8 mouse cellular contexts compared by ENCODE assay signal in the genomic region with DNA sequence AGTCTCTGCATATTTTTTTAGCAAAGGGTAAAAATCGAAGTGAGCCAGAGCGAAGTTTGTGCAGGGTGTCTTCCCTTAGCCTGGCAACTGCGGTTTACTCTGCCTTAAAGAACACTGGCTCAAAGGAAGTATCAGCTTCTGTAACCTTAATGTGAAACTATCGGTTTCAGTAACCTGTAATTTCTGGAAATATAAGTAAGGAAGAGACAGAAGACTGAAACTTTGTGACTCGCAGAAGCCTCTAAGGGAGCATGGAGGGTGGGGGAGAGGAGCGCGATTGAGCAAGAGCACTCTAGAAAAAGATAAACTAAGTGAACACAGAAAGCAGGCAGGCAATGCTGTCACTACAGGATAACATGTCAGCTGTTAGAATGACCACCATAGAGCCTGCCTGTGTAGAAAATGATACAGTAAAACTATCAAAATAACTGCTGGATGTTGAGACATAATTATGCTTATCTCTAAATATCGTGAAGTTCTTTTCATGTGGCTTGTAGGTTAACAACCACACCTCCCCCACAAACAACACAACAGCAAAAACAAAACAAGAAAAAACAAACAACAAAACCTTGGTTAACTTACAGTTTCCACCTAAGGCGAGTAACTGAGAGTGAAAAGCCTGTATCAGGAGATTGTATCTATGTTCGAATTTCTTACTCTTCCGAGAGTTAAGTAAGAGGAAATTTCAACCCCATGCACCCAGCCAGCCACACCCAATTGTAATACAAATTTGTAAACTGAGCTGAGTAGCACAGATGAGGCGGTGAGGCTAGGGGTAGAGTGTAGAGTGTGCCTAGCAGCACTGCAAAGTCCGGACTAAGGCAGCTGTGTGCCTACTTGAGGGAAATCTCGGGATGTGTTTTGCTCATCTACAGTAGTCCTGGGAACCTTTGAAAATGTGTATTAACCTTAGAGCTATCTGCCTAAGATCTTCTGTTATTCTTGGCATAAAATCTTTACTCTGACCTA. TPM values are rescaled to one million over a fixed set of nuclear protein-coding genes. Genes with fewer than 3 reads are reported as not detected.
A peak's percentile ranks its signal among the peaks of the same experiment; 100 is the strongest.
DNase-seq lines count a peak whose midpoint lies in the region; ATAC-seq and TF ChIP-seq lines count a peak whose summit lies in the region.

No protein-coding gene starts in this region.

- H3K4me1 ChIP-seq in brown adipose tissue, adult 24 weeks (ENCODE audit: control insufficient read depth, insufficient read depth, insufficient read length, low read length), result peaks cover 2% of the 10 kb centered on the region; the same call in 1 of the 2 replicates
- peaks cover 16% of the 10 kb centered on the region for H3K4me1 ChIP-seq in heart, embryonic 15.5 days (replicated peaks)
- H3K4me1 ChIP-seq in liver, embryonic 11.5 days (replicated peaks; ENCODE audit: control insufficient read depth, insufficient read depth, low read length), result peaks cover 10% of the 10 kb centered on the region; the same call in 1 of the 2 replicates

- DNase-seq in left cerebral cortex, adult 2 months (ENCODE audit: extremely low spot score in 1 of 2, low spot score in 2 of 2), result no peak
- DNase-seq in left cerebral cortex, adult 11 months (ENCODE audit: low spot score), result no peak
- no peak for DNase-seq in liver, embryonic 11.5 days (ENCODE audit: low spot score)
- DNase-seq in naive thymus-derived CD4-positive, alpha-beta T cell, adult 2 months (ENCODE audit: low read depth), result peak; percentile 44
- no peak for DNase-seq in frontal cortex, postnatal 36 days (ENCODE audit: low spot score in 2 of 2)
- DNase-seq in cerebellum, postnatal 14 days, result no peak

- H3K27me3 ChIP-seq in heart, embryonic 15.5 days, result no peaks in the 10 kb centered on the region
- no peaks in the 10 kb centered on the region for H3K27me3 ChIP-seq in liver, embryonic 11.5 days (replicated peaks; ENCODE audit: control insufficient read depth, insufficient read depth, low read length)

- ATAC-seq in heart, embryonic 15.5 days (replicated peaks; ENCODE audit: insufficient number of reproducible peaks, insufficient read depth, low FRiP score, low read depth), result peak; percentile 63; the same call in 1 of the 2 replicates
- peak; percentile 88 for ATAC-seq in liver, embryonic 11.5 days (replicated peaks; ENCODE audit: low FRiP score)

- intact Hi-C loops in left cerebral cortex, adult 2 months (cut with DNase I), result no loop called here

- peak overlapping the region; percentile 61 for H3K4me3 ChIP-seq in left cerebral cortex, adult 2 months
- H3K4me3 ChIP-seq in brown adipose tissue, adult 24 weeks (ENCODE audit: insufficient read depth, low read depth, low read length), result peak overlapping the region; percentile 89
- peak overlapping the region; percentile 67 for H3K4me3 ChIP-seq in heart, embryonic 15.5 days
- peak overlapping the region; percentile 67 for H3K4me3 ChIP-seq in liver, embryonic 11.5 days (ENCODE audit: low read depth, low read length)

- no peaks in the 10 kb centered on the region; the same call in 1 of the 2 replicates for H3K36me3 ChIP-seq in heart, embryonic 15.5 days
- no peaks in the 10 kb centered on the region for H3K36me3 ChIP-seq in liver, embryonic 11.5 days (ENCODE audit: control insufficient read depth, insufficient read depth, low read length)

- peak overlapping the region; percentile 87 for H3K27ac ChIP-seq in left cerebral cortex, adult 2 months
- H3K27ac ChIP-seq in brown adipose tissue, adult 24 weeks (replicated peaks; ENCODE audit: low read depth, low read length), result peak overlapping the region; percentile 68
- peak overlapping the region; percentile 94 for H3K27ac ChIP-seq in heart, embryonic 15.5 days
- H3K27ac ChIP-seq in liver, embryonic 11.5 days (ENCODE audit: low read depth, low read length), result peak overlapping the region; percentile 87

- no peak for TF ChIP-seq CTCF in left cerebral cortex, adult 2 months (IDR thresholded peaks at IDR 0.05)

- 10% methylated on average over 14 of the region's 14 CpGs for WGBS in heart, embryonic 15.5 days
- 12% methylated on average over 14 of the region's 14 CpGs for WGBS in liver, embryonic 11.5 days

- peak overlapping the region; percentile 65 for H3K9ac ChIP-seq in heart, embryonic 15.5 days
- peak overlapping the region; percentile 79 for H3K9ac ChIP-seq in liver, embryonic 11.5 days (ENCODE audit: low read depth, low read length)

- H3K9me3 ChIP-seq in heart, embryonic 15.5 days (replicated peaks), result no peaks in the 10 kb centered on the region
- no peaks in the 10 kb centered on the region for H3K9me3 ChIP-seq in liver, embryonic 11.5 days (ENCODE audit: control insufficient read depth, low read length)

- peak overlapping the region; percentile 65 for H3K4me2 ChIP-seq in heart, embryonic 15.5 days
- peak overlapping the region; percentile 69 for H3K4me2 ChIP-seq in liver, embryonic 11.5 days

RNA-seq across cellular contexts. Expression of gene Nqo2, which starts 0.9 kb away (rescaled TPM):
- total RNA-seq in left cerebral cortex, adult 2 months (2021), result 1 to 10 TPM; 5.0 to 7.6 TPM
- 33.8 and 34.4 TPM in 2 replicates for polyA plus RNA-seq in brown adipose tissue, adult 24 weeks (2012; ENCODE audit: insufficient read depth, insufficient read length, missing spikeins)
- 28.5 and 28.7 TPM in 2 replicates for polyA plus RNA-seq in heart, embryonic 15.5 days (2015; fragmentation: Nextera tagmentation; extraction: Ambion mirVana)
- polyA plus RNA-seq in liver, embryonic 11.5 days (2014; fragmentation: Nextera tagmentation; extraction: Ambion mirVana), result 35.7 and 36.5 TPM in 2 replicates

RNA-seq across cellular contexts. Expression of gene Ripk1, which starts 36.8 kb away (rescaled TPM):
- 1 to 10 TPM; 5.8 to 6.9 TPM for total RNA-seq in left cerebral cortex, adult 2 months (2021)
- polyA plus RNA-seq in brown adipose tissue, adult 24 weeks (2012; ENCODE audit: insufficient read depth, insufficient read length, missing spikeins), result 7.0 and 11.0 TPM in 2 replicates
- polyA plus RNA-seq in heart, embryonic 15.5 days (2015; fragmentation: Nextera tagmentation; extraction: Ambion mirVana), result 8.3 and 11.0 TPM in 2 replicates
- polyA plus RNA-seq in liver, embryonic 11.5 days (2014; fragmentation: Nextera tagmentation; extraction: Ambion mirVana), result 18.6 and 23.4 TPM in 2 replicates

RNA-seq across cellular contexts. Expression of gene Serpinb6a, which starts 37.3 kb away (rescaled TPM):
- 10 to 100 TPM; 31.9 to 37.3 TPM for total RNA-seq in left cerebral cortex, adult 2 months (2021)
- polyA plus RNA-seq in brown adipose tissue, adult 24 weeks (2012; ENCODE audit: insufficient read depth, insufficient read length, missing spikeins), result 60.1 and 80.3 TPM in 2 replicates
- 57.2 and 59.2 TPM in 2 replicates for polyA plus RNA-seq in heart, embryonic 15.5 days (2015; fragmentation: Nextera tagmentation; extraction: Ambion mirVana)
- 23.6 and 24.1 TPM in 2 replicates for polyA plus RNA-seq in liver, embryonic 11.5 days (2014; fragmentation: Nextera tagmentation; extraction: Ambion mirVana)

RNA-seq across cellular contexts. Expression of gene Serpinb6c, which starts 59.8 kb away (rescaled TPM):
- total RNA-seq in left cerebral cortex, adult 2 months (2021), result under 1 TPM; 0.37 to 0.70 TPM
- polyA plus RNA-seq in brown adipose tissue, adult 24 weeks (2012; ENCODE audit: insufficient read depth, insufficient read length, missing spikeins), result not detected in 2 replicates
- not detected in 2 replicates for polyA plus RNA-seq in heart, embryonic 15.5 days (2015; fragmentation: Nextera tagmentation; extraction: Ambion mirVana)
- not detected in 2 replicates for polyA plus RNA-seq in liver, embryonic 11.5 days (2014; fragmentation: Nextera tagmentation; extraction: Ambion mirVana)
